Mouse (Mus musculus): ENCODE results near the gene Itpk1.

GRCm38 (mm10) chr12:102625118-102625517 is 79.6 kb downstream of the Itpk1 start:
- TF ChIP-seq CTCF (IDR thresholded peaks at IDR 0.05; ENCODE audit: control insufficient read depth, insufficient read depth, insufficient read length), result no peak
- no peak for TF ChIP-seq USF1 (IDR thresholded peaks at IDR 0.05; ENCODE audit: low read depth)
- TF ChIP-seq CEBPB (IDR thresholded peaks at IDR 0.05; ENCODE audit: low read depth), result no peak

Measured in C2C12 (cell line).